Mouse (Mus musculus): ENCODE data around the gene 4931423N10Rik. TPM values are rescaled to one million over a fixed set of nuclear protein-coding genes. Genes with fewer than 3 reads are reported as not detected.
"Not testable (repeated sequence)": the region's sequence is repeated elsewhere in the genome, so short reads cannot be mapped to it uniquely, and the experiment has no call there.

4931423N10Rik gene
- total RNA-seq (2017) = 1.3 TPM in 1 of 3 replicates, not detected in the others

- ATAC-seq (replicated peaks; ENCODE audit: insufficient number of reproducible peaks, low FRiP score, low TSS enrichment, poor library complexity, severe bottlenecking) = no peak
Measured at GRCm38 (mm10) chr2:23207070-23207526, at the start of gene 4931423N10Rik. TSS of gene 4931423N10Rik (plus strand) at chr2:23207476.

- no peak for ATAC-seq (replicated peaks; ENCODE audit: insufficient number of reproducible peaks, low FRiP score, low TSS enrichment, poor library complexity, severe bottlenecking)
Measured at GRCm38 (mm10) chr2:23172305-23172704, 35.0 kb upstream of the 4931423N10Rik start.

- ATAC-seq (replicated peaks; ENCODE audit: insufficient number of reproducible peaks, low FRiP score, low TSS enrichment, poor library complexity, severe bottlenecking) = no peak
Measured at GRCm38 (mm10) chr2:23194366-23194765, 12.9 kb upstream of the 4931423N10Rik start.

- no peak for ATAC-seq (replicated peaks; ENCODE audit: insufficient number of reproducible peaks, low FRiP score, low TSS enrichment, poor library complexity, severe bottlenecking)
Measured at GRCm38 (mm10) chr2:23201034-23201433, 6.2 kb upstream of the 4931423N10Rik start.

GRCm38 (mm10) chr2:23202900-23203670 is 4.2 kb upstream of the 4931423N10Rik start:
- ATAC-seq (replicated peaks; ENCODE audit: insufficient number of reproducible peaks, low FRiP score, low TSS enrichment, poor library complexity, severe bottlenecking) = no peak

GRCm38 (mm10) chr2:23213661-23214060 is 6.4 kb downstream of the 4931423N10Rik start:
- no peak for ATAC-seq (replicated peaks; ENCODE audit: insufficient number of reproducible peaks, low FRiP score, low TSS enrichment, poor library complexity, severe bottlenecking)

- ATAC-seq (replicated peaks; ENCODE audit: insufficient number of reproducible peaks, low FRiP score, low TSS enrichment, poor library complexity, severe bottlenecking) = no peak
Measured at GRCm38 (mm10) chr2:23225199-23225598, 17.9 kb downstream of the 4931423N10Rik start.

GRCm38 (mm10) chr2:23228463-23228862 is 21.2 kb downstream of the 4931423N10Rik start:
- no peak for ATAC-seq (replicated peaks; ENCODE audit: insufficient number of reproducible peaks, low FRiP score, low TSS enrichment, poor library complexity, severe bottlenecking)

- ATAC-seq (replicated peaks; ENCODE audit: insufficient number of reproducible peaks, low FRiP score, low TSS enrichment, poor library complexity, severe bottlenecking) = no peak
Measured at GRCm38 (mm10) chr2:23234065-23234773, 26.9 kb downstream of the 4931423N10Rik start.

GRCm38 (mm10) chr2:23290991-23291390 is 83.7 kb downstream of the 4931423N10Rik start:
- ATAC-seq (replicated peaks; ENCODE audit: insufficient number of reproducible peaks, low FRiP score, low TSS enrichment, poor library complexity, severe bottlenecking) = not testable (repeated sequence)

GRCm38 (mm10) chr2:23314869-23315268 is 107.6 kb downstream of the 4931423N10Rik start:
- ATAC-seq (replicated peaks; ENCODE audit: insufficient number of reproducible peaks, low FRiP score, low TSS enrichment, poor library complexity, severe bottlenecking) = no peak

Other genes with a start within 250 kb of the 4931423N10Rik start
- 253 to 335 TPM (median 321 TPM) in 3 replicates for gene Abi1, start 167.2 kb upstream of the 4931423N10Rik start, total RNA-seq (2017)
- 72.4 to 106 TPM (median 81.4 TPM) in 3 replicates for gene Acbd5, start 139.3 kb upstream of the 4931423N10Rik start, total RNA-seq (2017)
- 0.19 to 0.85 TPM (median 0.57 TPM) in 3 replicates for gene Mastl, start 51.5 kb upstream of the 4931423N10Rik start, total RNA-seq (2017)
- 127 to 152 TPM (median 136 TPM) in 3 replicates for gene Yme1l1, start 51.1 kb upstream of the 4931423N10Rik start, total RNA-seq (2017)
- gene Nxph2, start 113.8 kb downstream of the 4931423N10Rik start, total RNA-seq (2017) = not detected in 3 replicates